Mouse (Mus musculus) heart, postnatal 10 days (tissue): ENCODE data around the gene Zfp704. TPM values are rescaled to one million over a fixed set of nuclear protein-coding genes. Genes with fewer than 3 reads are reported as not detected.

Experiments used
- DNase-seq, 2 experiments: peaks; one replicate each; pipeline ENCODE4 v3.0.0; 2021
- intact Hi-C: fragments of 180-260 bp; cut with DNase I; formaldehyde crosslinking; loops from one replicate; pipeline ENCODE4 v1.15.1; 2025
- total RNA-seq, 2 experiments: library from RNA; stranded (reverse); gene quantifications; 2 replicates each; pipeline ENCODE4 v1.2.3; 2021

Zfp704 gene
- total RNA-seq, 2 experiments from 2014 or later = 27.2 to 30.8 TPM

GRCm38 (mm10) chr3:9567948-9568347 lies 41.9 kb downstream of the Zfp704 start:
- intact Hi-C loops = no loop called here
- DNase-seq = no peak

GRCm38 (mm10) chr3:9566831-9567230 lies 43.1 kb downstream of the Zfp704 start:
- no peak for DNase-seq
- intact Hi-C loops = no loop called here

- DNase-seq = no peak
- intact Hi-C loops = no loop called here
Observed at GRCm38 (mm10) chr3:9563562-9563961, 46.3 kb downstream of the Zfp704 start.

GRCm38 (mm10) chr3:9562649-9563328 lies 47.1 kb downstream of the Zfp704 start:
- DNase-seq = no peak
- intact Hi-C loops = no loop called here

GRCm38 (mm10) chr3:9557778-9558560 lies 51.9 kb downstream of the Zfp704 start:
- no peak for DNase-seq
- intact Hi-C loops = no loop called here

- intact Hi-C loops = no loop called here
Observed at GRCm38 (mm10) chr3:9556137-9556536, 53.7 kb downstream of the Zfp704 start.

GRCm38 (mm10) chr3:9554916-9555315 lies 55.0 kb downstream of the Zfp704 start:
- no peak for DNase-seq
- intact Hi-C loops = no loop called here

More at GRCm38 (mm10) chr3:9556137-9556536, 53.7 kb downstream of the Zfp704 start:
- no peak for DNase-seq

GRCm38 (mm10) chr3:9552332-9552731 lies 57.6 kb downstream of the Zfp704 start:
- peak; percentile 35 to 40 for DNase-seq
- intact Hi-C loops = no loop called here

- no peak for DNase-seq
- intact Hi-C loops = no loop called here
Observed at GRCm38 (mm10) chr3:9550930-9551329, 59.0 kb downstream of the Zfp704 start.

- intact Hi-C loops = no loop called here
- no peak for DNase-seq
Observed at GRCm38 (mm10) chr3:9549815-9550214, 60.1 kb downstream of the Zfp704 start.

GRCm38 (mm10) chr3:9548188-9548587 lies 61.7 kb downstream of the Zfp704 start:
- intact Hi-C loops = no loop called here
- no peak for DNase-seq

GRCm38 (mm10) chr3:9546882-9547620 lies 62.8 kb downstream of the Zfp704 start:
- DNase-seq = peak; percentile 23 to 35
- intact Hi-C loops = no loop called here

- no peak for DNase-seq
- intact Hi-C loops = no loop called here
Observed at GRCm38 (mm10) chr3:9544421-9544820, 65.5 kb downstream of the Zfp704 start.

- intact Hi-C loops = no loop called here
- no peak for DNase-seq
Observed at GRCm38 (mm10) chr3:9543916-9544315, 66.0 kb downstream of the Zfp704 start.

- intact Hi-C loops = no loop called here
- DNase-seq = no peak
Observed at GRCm38 (mm10) chr3:9543463-9543862, 66.4 kb downstream of the Zfp704 start.

GRCm38 (mm10) chr3:9541561-9541960 lies 68.3 kb downstream of the Zfp704 start:
- intact Hi-C loops = no loop called here
- DNase-seq = no peak

- DNase-seq = no peak
- intact Hi-C loops = no loop called here
Observed at GRCm38 (mm10) chr3:9538510-9538909, 71.4 kb downstream of the Zfp704 start.

GRCm38 (mm10) chr3:9537889-9538288 lies 72.0 kb downstream of the Zfp704 start:
- intact Hi-C loops = no loop called here
- no peak for DNase-seq

- DNase-seq = peak in 1 of 2 experiments; percentile 51
- intact Hi-C loops = no loop called here
Observed at GRCm38 (mm10) chr3:9530097-9530780, 79.6 kb downstream of the Zfp704 start.

- intact Hi-C loops = no loop called here
- DNase-seq = no peak
Observed at GRCm38 (mm10) chr3:9524429-9524828, 85.5 kb downstream of the Zfp704 start.
